Mouse (Mus musculus) kidney, postnatal 25 days (tissue): ENCODE results near the gene Ranbp9.

Source experiments
- DNase-seq, 2 experiments: peaks; one replicate each; pipeline ENCODE4 v3.0.0; 2021; ENCODE audit warnings: mixed read lengths in 2 of 2

Ranbp9 gene

GRCm38 (mm10) chr13:43360534-43360933 is 120.5 kb downstream of the Ranbp9 start:
- no peak for DNase-seq

DNA sequence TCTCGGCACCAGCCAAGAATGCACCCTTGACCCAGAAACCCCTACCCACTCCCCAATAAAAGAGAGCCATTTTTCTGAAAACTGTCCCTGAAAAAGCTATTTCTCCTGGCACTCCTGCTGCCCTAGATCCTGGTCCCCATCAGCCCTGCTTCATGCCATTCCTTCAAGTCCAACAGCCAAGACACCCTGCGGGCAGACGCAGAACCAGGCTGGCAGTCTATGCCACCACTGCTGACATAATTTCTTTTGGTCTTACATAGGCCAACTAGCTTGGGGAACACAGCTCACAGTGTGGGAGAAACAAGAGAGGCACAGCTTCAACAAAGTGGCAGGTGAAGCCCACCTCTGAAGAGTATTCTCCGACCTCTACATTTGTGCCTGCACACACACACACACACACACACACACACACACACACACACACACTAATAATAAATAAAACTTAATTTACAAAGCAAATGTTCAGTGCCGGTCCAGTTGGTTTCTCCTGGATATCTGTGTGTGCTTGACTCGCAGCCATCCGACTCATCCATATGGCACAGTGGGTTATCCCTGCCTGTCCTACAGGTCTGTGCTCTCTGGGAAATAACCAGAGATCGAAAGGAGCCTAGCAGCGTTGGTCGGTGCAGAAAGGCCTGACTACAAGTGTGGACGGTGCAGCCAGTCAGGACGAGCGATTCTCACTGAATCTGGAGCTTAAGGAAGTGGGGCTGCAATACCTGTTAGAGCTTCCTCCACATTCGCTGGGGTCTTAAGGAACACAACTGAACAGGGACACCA is 124.5 kb downstream of the Ranbp9 start:
- DNase-seq = no peak

DNA sequence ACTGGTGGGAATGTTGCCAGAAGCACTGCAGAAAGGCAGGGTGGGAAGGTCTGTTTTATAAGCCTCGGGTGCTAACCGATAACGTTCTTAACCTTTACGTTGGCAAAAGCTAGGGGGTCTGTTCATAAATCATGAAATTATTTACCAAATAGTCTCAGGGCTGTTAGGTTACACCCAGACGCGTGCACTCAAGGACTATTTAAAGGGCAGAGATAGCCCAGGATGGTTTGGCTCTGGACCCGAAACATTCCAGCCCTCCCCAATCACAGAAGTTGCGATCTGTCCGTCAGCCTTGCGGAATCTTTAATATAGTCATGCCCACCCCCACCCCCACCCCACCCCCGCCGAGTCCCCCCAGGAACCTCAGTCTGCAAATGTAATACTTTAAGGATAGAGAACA is 126.7 kb downstream of the Ranbp9 start:
- DNase-seq = no peak

DNA sequence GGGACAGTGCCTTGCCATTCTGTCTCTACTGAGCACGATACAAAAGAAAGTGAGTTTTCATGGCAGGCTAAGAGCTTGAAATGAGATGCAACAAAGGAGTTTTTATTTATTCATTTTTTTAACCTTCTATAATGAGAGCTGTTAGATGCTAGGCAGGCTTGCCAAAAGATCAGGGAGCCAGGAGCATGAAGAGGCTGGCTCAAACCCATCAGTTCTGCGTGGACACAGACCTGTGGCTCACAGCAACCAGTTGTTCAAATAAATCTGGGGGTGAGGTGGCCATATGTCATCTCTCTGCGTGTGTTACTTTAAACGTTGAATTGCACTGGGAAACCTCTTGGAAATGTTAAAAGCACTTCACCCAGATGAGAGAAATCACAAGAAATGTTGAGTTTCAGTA is 127.7 kb downstream of the Ranbp9 start:
- no peak for DNase-seq
